Mouse (Mus musculus) lung, postnatal 0 days (tissue): ENCODE results near the gene Nrap. TPM values are rescaled to one million over a fixed set of nuclear protein-coding genes. Genes with fewer than 3 reads are reported as not detected.

ENCODE experiments used
- ATAC-seq: fragments of 200-750 bp; cut with Nextera tagmentation; 2 replicates; pipeline ENCODE4 v1.8.0; 2017; ENCODE audit warnings: moderate library complexity
- DNase-seq: peaks from one replicate; pipeline ENCODE4 v3.0.0-alpha.2; 2016; ENCODE audit warnings: low spot score
- H3K27ac ChIP-seq: fragments of 300-500 bp; sonication (generic); 2 replicates; pipeline ENCODE4 v1.5.1; 2014; ENCODE audit warnings: antibody characterized with exemption, mild to moderate bottlenecking, low read length, mixed read lengths
- H3K27me3 ChIP-seq: fragments of 300-500 bp; sonication (generic); replicated peaks from 2 replicates; pipeline ENCODE4 v1.6.1; 2014; ENCODE audit warnings: low read length, mixed read lengths; ENCODE audit not compliant: insufficient read depth
- H3K36me3 ChIP-seq: fragments of 300-500 bp; sonication (generic); 2 replicates; pipeline ENCODE4 v1.6.1; 2014; ENCODE audit warnings: low read length, mixed read lengths; ENCODE audit not compliant: insufficient read depth
- H3K4me1 ChIP-seq: fragments of 300-500 bp; sonication (generic); 2 replicates; pipeline ENCODE4 v1.6.1; 2014; ENCODE audit warnings: antibody characterized with exemption, low read depth, low read length, mixed read lengths; ENCODE audit not compliant: insufficient read depth
- H3K4me2 ChIP-seq: fragments of 300-500 bp; sonication (generic); replicated peaks from 2 replicates; pipeline ENCODE4 v1.6.1; 2014; ENCODE audit warnings: low read depth, mild to moderate bottlenecking, low read length, moderate library complexity, mixed read lengths
- H3K4me3 ChIP-seq: fragments of 300-500 bp; sonication (generic); 2 replicates; pipeline ENCODE4 v1.5.1; 2014; ENCODE audit warnings: low read depth, low read length
- H3K9ac ChIP-seq: fragments of 300-500 bp; sonication (generic); replicated peaks from 2 replicates; pipeline ENCODE4 v1.6.1; 2014; ENCODE audit warnings: low read depth, mild to moderate bottlenecking
- H3K9me3 ChIP-seq: fragments of 300-500 bp; sonication (generic); 2 replicates; pipeline ENCODE4 v1.6.1; 2016; ENCODE audit warnings: low read length, mixed read lengths
- CTCF ChIP-seq: IDR thresholded peaks from 2 replicates; pipeline ENCODE4 v1.5.1; 2016; ENCODE audit warnings: antibody characterized with exemption, mild to moderate bottlenecking
- EP300 ChIP-seq: IDR thresholded peaks from 2 replicates; pipeline ENCODE4 v1.6.1; 2016; ENCODE audit warnings: antibody characterized with exemption, mild to moderate bottlenecking, control low read depth
- WGBS: fragments of 180-500 bp; shearing (Covaris S2); extraction: QIAGEN DNeasy Blood & Tissue Kit; methylation state at CpG from one replicate; pipeline ENCODE4 v1.1.7; 2014; 5-methylcytosine and 5-hydroxymethylcytosine counted together
- polyA plus RNA-seq: library from polyadenylated mRNA; unstranded; fragments of >200 nt; fragmentation: Nextera tagmentation; extraction: Ambion mirVana; gene quantifications from 2 replicates; pipeline ENCODE4 v1.2.1, GENCODE M21; 2015

Gene Nrap
- polyA plus RNA-seq, 1 experiment from 2014 or later = 0.53 TPM

DNA sequence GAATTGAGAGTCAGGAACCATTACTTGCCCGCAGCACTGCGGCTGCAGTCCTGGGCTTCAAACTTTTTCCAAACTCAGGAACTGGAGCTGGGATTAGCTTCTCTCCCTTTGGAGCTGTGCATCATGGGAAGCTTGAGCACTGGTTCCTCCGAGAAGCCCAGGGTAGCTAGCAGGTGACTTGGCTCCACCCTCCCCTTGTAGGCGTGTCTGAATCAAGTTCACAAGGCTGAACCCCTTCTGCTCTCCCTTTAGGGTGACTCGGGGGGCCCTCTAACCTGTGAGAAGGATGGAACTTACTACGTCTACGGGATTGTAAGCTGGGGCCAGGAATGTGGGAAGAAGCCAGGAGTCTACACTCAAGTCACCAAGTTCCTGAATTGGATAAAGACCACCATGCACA, 70.6 kb downstream of the Nrap start:
- Histone ChIP-seq H3K27ac (no peak overlapping the region), H3K4me2 (no peak overlapping the region), H3K9me3 (no peaks in the 10 kb centered on the region), H3K4me1 (no peaks in the 10 kb centered on the region; the same call in 1 of the 2 replicates), H3K4me3 (no peak overlapping the region), H3K27me3 (no peaks in the 10 kb centered on the region), H3K36me3 (no peaks in the 10 kb centered on the region), H3K9ac (no peak overlapping the region)
- WGBS = 90% methylated on average over 7 of the region's 7 CpGs
- ATAC-seq (no peak), DNase-seq (no peak)
- TF ChIP-seq EP300 (no peak), CTCF (no peak)

DNA sequence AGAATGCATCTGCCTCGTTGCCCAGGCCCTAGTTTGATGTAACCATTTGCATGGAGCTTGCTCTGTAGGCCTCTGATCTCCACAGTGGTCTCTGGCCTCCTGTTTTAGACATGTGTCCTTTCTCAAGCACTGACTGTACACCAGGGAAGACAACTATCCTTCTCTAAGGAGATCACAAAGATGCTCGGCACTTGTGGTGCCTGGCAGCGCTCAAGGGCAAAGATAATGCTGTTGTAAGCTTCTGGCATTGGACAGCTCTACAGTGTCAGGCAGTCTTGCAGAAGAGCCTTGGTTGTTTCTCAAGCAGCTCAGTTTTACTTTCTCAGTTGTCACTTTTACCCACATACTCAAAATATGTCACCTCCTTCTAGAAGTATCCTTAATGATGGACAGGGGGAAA, 73.3 kb downstream of the Nrap start:
- no peak overlapping the region for H3K4me2 ChIP-seq
- H3K4me1 ChIP-seq = no peaks in the 10 kb centered on the region; the same call in 1 of the 2 replicates
- no peak overlapping the region for H3K9ac ChIP-seq
- H3K27ac ChIP-seq = no peak overlapping the region
- DNase-seq (no peak), ATAC-seq (no peak)
- no peak for TF ChIP-seq CTCF
- TF ChIP-seq EP300 = no peak
- H3K36me3 ChIP-seq = no peaks in the 10 kb centered on the region
- H3K27me3 ChIP-seq = no peaks in the 10 kb centered on the region
- H3K9me3 ChIP-seq = no peaks in the 10 kb centered on the region
- WGBS = 76% methylated on average over 3 of the region's 3 CpGs
- H3K4me3 ChIP-seq = no peak overlapping the region

DNA sequence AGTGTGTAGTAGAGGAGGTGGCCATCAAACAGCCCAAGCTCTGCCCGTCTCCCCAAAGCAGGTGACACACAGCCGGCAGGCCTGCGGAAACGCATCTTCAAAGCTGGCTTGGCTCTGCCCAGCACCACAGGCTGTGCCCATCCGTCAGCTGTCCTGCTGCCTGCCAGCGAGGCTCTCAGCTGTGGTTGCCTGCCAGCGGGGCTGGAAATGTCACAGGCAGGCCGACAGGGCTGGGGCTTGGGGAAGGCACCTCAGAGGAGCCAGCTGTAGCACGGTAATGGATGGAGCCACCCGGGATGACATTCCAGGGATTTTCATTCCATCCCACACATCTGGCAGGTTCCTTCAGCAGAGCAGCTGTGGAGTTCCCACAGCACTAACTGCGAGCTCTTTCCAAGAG, 89.0 kb downstream of the Nrap start:
- Histone ChIP-seq H3K27me3 (no peaks in the 10 kb centered on the region), H3K9me3 (no peaks in the 10 kb centered on the region), H3K36me3 (no peaks in the 10 kb centered on the region), H3K4me3 (no peak overlapping the region), H3K4me2 (no peak overlapping the region), H3K4me1 (no peaks in the 10 kb centered on the region), H3K9ac (no peak overlapping the region), H3K27ac (no peak overlapping the region)
- WGBS = 55% methylated on average over 11 of the region's 11 CpGs
- DNase-seq (no peak), ATAC-seq (no peak)
- TF ChIP-seq CTCF (no peak), EP300 (no peak)

DNA sequence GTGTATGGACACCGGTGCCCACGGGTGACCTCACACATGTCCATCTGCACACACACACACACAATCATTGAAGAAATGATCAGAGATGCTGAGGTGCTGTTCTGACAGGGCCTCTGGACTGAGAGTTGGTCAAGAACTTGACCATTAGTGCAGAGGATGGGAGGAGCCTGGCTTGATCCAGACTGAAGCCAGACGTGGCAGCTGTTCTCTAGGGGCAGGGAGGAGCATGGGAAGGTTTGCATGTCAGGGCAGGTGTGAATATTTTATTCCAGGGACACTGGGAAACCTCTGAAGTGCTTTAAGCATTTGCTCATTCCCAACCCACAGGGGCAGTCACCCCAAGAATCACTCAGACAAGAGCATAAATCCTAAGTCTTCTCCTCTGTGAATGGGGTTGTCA, 92.6 kb downstream of the Nrap start:
- no peak overlapping the region for H3K4me2 ChIP-seq
- no peaks in the 10 kb centered on the region for H3K36me3 ChIP-seq
- no peak overlapping the region for H3K9ac ChIP-seq
- no peak overlapping the region for H3K4me3 ChIP-seq
- ATAC-seq (no peak), DNase-seq (no peak)
- WGBS = 63% methylated on average over 3 of the region's 3 CpGs
- no peaks in the 10 kb centered on the region; the same call in 1 of the 2 replicates for H3K4me1 ChIP-seq
- no peak for TF ChIP-seq EP300
- no peak for TF ChIP-seq CTCF
- H3K27me3 ChIP-seq = no peaks in the 10 kb centered on the region
- no peak overlapping the region for H3K27ac ChIP-seq
- no peaks in the 10 kb centered on the region for H3K9me3 ChIP-seq

DNA sequence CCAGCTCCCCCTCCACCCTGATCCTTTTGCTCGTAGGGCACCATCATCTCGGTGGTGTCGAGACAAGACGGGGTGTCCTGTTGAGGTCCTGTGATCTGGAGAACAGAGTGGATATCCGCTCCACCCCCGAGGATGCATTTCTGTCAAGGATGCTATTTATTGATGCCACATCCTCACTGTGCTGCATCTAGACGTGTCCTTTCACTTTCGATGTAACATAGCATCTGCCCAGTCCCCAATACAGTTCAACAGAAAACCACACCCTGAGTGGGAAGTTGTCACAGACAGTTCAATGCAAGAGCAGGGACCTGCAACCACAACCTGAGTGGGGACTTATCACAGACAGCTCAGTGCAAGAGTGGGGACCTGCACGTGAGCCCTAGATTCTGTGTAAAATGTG, 93.2 kb downstream of the Nrap start:
- H3K4me2 ChIP-seq = no peak overlapping the region
- no peak for DNase-seq
- H3K36me3 ChIP-seq = no peaks in the 10 kb centered on the region
- ATAC-seq = no peak
- TF ChIP-seq EP300 (no peak), CTCF (no peak)
- no peaks in the 10 kb centered on the region; the same call in 1 of the 2 replicates for H3K4me1 ChIP-seq
- H3K4me3 ChIP-seq = no peak overlapping the region
- 67% methylated on average over 9 of the region's 9 CpGs for WGBS
- H3K27ac ChIP-seq = no peak overlapping the region
- H3K9ac ChIP-seq = no peak overlapping the region
- H3K9me3 ChIP-seq = no peaks in the 10 kb centered on the region
- H3K27me3 ChIP-seq = no peaks in the 10 kb centered on the region

DNA sequence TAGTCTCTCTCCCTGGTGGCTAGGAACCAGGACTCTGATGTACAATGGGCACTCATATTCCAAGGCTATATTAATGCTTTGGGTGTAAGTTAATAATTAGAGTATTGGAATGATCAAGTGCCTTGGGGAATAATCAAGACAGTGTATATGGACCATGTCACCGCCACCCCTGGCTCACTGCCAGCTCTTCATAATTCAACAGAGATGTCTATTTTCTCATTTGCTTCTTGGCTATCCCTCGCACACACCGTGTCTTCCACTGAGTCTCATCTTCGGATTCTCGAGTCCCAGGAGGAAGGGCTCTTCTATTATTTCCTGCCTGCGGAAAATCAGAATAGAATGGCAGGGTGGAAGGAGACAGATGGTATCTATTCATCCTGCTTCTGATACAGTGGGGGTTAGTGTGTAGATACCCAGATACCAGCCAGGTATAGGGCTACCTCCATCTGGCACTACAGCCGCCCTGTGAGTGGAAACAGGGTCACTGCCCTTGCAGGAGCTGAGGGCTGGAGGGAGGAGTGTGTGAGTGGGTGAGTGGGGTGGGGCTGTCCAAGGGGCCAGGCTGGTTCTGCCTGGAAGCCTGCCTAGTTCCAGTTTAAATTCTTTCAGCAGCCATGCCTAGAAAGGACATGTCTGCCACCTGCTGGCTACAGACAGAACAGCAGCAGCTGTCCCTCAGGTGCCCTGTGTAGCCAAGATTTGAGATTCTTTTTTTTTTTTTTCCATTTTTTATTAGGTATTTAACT, 95.0 kb downstream of the Nrap start:
- Histone ChIP-seq H3K9me3 (no peaks in the 10 kb centered on the region), H3K36me3 (no peaks in the 10 kb centered on the region), H3K4me1 (no peaks in the 10 kb centered on the region; the same call in 1 of the 2 replicates), H3K9ac (no peak overlapping the region), H3K4me3 (no peak overlapping the region), H3K27me3 (no peaks in the 10 kb centered on the region), H3K4me2 (peak overlapping the region; percentile 22), H3K27ac (no peak overlapping the region)
- DNase-seq (peak; percentile 92), ATAC-seq (peak; percentile 92)
- TF ChIP-seq CTCF (peak; percentile 86), EP300 (no peak)
- 22% methylated on average over 7 of the region's 7 CpGs for WGBS

DNA sequence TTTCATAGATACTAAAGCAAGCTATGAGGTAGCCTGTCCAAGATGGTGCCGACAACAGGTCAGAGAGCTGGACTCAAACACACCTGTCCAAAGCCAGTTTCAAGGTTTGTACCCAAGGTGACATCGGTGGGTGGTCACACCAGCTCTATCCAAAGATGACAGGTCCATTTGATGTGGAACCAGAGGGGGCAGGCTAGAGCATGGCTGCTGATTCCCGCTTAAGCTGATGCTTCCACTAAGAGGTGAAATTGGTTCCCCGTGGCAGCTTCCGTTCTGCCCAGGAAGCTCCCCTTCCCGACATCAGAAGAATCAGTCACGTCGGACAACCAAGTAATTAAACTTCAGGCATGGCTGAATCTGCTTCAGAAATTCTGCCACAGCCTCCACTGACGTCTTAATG, 97.5 kb downstream of the Nrap start:
- no peak for ATAC-seq
- H3K4me2 ChIP-seq = no peak overlapping the region
- no peak for TF ChIP-seq EP300
- peak; percentile 57 for TF ChIP-seq CTCF
- H3K4me3 ChIP-seq = no peak overlapping the region
- H3K4me1 ChIP-seq = no peaks in the 10 kb centered on the region; the same call in 1 of the 2 replicates
- 62% methylated on average over 9 of the region's 9 CpGs for WGBS
- H3K9ac ChIP-seq = no peak overlapping the region
- no peaks in the 10 kb centered on the region for H3K9me3 ChIP-seq
- no peak overlapping the region for H3K27ac ChIP-seq
- H3K36me3 ChIP-seq = no peaks in the 10 kb centered on the region
- no peaks in the 10 kb centered on the region for H3K27me3 ChIP-seq
- no peak for DNase-seq
